Mouse (Mus musculus): ENCODE data around the gene Dpp6. TPM values are rescaled to one million over a fixed set of nuclear protein-coding genes. Genes with fewer than 3 reads are reported as not detected.

Dpp6 gene
- total and polyA plus RNA-seq, 3 experiments: not detected

DNA sequence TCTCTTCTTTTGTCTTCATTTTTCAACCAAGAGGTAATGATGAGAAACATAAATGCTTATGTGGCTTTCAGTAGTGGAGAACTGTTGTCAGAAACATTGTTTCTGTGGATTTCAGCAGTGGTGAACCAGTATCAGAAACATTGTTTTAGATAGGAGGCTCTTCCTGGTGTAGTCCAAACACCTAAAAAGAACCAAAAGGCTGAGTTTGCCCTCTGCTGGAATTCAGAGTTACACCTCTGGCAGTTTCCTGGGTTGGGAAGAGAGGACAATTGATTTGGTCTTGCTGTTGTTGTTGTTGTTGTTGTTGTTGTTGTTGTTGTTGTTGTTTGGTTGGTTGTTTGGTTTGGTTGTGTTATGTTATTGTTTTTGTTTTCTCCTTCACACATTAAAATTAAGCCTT is 58.4 kb downstream of the Dpp6 start:
- no peaks in the 10 kb centered on the region for H3K9me3 ChIP-seq (replicated peaks; ENCODE audit: insufficient read depth, low read length)
- DNase-seq (ENCODE audit: low read depth, low spot score): no peak
- H3K4me3 ChIP-seq (ENCODE audit: control insufficient read depth in 1 of 2, insufficient read depth in 1 of 2, low read depth in 2 of 2, low read length in 2 of 2): no peak overlapping the region
- H3K27ac ChIP-seq (ENCODE audit: control insufficient read depth, low read depth, low read length): no peak overlapping the region
- no peaks in the 10 kb centered on the region for H3K36me3 ChIP-seq (ENCODE audit: control insufficient read depth in 1 of 2, insufficient read depth in 2 of 2, low read length in 2 of 2)
- H3K27me3 ChIP-seq (ENCODE audit: control insufficient read depth in 1 of 2, insufficient read depth in 2 of 2, low read length in 2 of 2): no peaks in the 10 kb centered on the region
- TF ChIP-seq MXI1 (IDR thresholded peaks at IDR 0.05; ENCODE audit: low read depth, low read length) (no peak), MAX (IDR thresholded peaks at IDR 0.05; ENCODE audit: low read length) (no peak), ZKSCAN1 (IDR thresholded peaks at IDR 0.05; ENCODE audit: low read depth, low read length) (no peak)
- H3K9ac ChIP-seq (ENCODE audit: control insufficient read depth, low read depth, low read length, poor library complexity, severe bottlenecking): no peak overlapping the region
- H3K79me2 ChIP-seq (ENCODE audit: control insufficient read depth, insufficient read depth, low read length, poor library complexity): no peaks in the 10 kb centered on the region
- H3K4me1 ChIP-seq (ENCODE audit: control insufficient read depth in 1 of 2, insufficient read depth in 2 of 2, low read length in 2 of 2): no peaks in the 10 kb centered on the region

DNA sequence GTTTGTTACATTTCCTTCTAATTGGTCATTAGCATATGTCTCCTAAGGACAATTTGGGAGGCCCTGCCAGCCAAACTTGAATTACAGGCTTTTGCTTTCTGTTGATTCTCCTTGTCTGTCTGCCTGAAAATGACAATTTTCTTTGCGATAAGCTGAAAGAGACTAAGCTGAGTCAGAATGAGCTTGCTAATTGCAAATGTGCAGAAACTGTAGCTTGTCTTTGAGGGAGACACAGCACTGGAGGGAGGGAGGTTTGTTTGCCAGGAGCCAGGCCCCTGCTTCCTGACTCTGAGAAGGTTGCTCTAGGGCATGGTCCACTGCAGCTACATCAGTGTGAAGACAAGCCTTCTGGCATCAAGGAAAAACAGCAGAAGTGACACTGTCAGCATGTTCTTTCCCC is 70.5 kb downstream of the Dpp6 start:
- no peaks in the 10 kb centered on the region for H3K9me3 ChIP-seq (replicated peaks; ENCODE audit: insufficient read depth, low read length)
- no peak overlapping the region for H3K4me3 ChIP-seq (ENCODE audit: control insufficient read depth in 1 of 2, insufficient read depth in 1 of 2, low read depth in 2 of 2, low read length in 2 of 2)
- no peak for DNase-seq (ENCODE audit: low read depth, low spot score)
- H3K27ac ChIP-seq (ENCODE audit: control insufficient read depth, low read depth, low read length): no peak overlapping the region
- no peak overlapping the region for H3K9ac ChIP-seq (ENCODE audit: control insufficient read depth, low read depth, low read length, poor library complexity, severe bottlenecking)
- H3K79me2 ChIP-seq (ENCODE audit: control insufficient read depth, insufficient read depth, low read length, poor library complexity): no peaks in the 10 kb centered on the region
- no peaks in the 10 kb centered on the region for H3K36me3 ChIP-seq (ENCODE audit: control insufficient read depth in 1 of 2, insufficient read depth in 2 of 2, low read length in 2 of 2)
- no peaks in the 10 kb centered on the region for H3K4me1 ChIP-seq (ENCODE audit: control insufficient read depth in 1 of 2, insufficient read depth in 2 of 2, low read length in 2 of 2)
- H3K27me3 ChIP-seq (ENCODE audit: control insufficient read depth in 1 of 2, insufficient read depth in 2 of 2, low read length in 2 of 2): no peaks in the 10 kb centered on the region
- TF ChIP-seq CTCF (IDR thresholded peaks at IDR 0.05 in 2 of 3, conservative IDR thresholded peaks at IDR 0.05 in 1 of 3; ENCODE audit: control insufficient read depth in 1 of 3, insufficient read depth in 1 of 3, low read depth in 2 of 3, low read length in 3 of 3, poor library complexity in 1 of 3, severe bottlenecking in 1 of 3): no peak
- no peak for TF ChIP-seq MXI1 (IDR thresholded peaks at IDR 0.05; ENCODE audit: low read depth, low read length)
- no peak for TF ChIP-seq ELF1 (IDR thresholded peaks at IDR 0.05; ENCODE audit: low read depth, low read length)
- TF ChIP-seq POLR2AphosphoS2 (IDR thresholded peaks at IDR 0.05; ENCODE audit: low read length): no peak
- no peak for TF ChIP-seq RAD21 (IDR thresholded peaks at IDR 0.05; ENCODE audit: low read depth, low read length)
- TF ChIP-seq SMC3 (IDR thresholded peaks at IDR 0.05; ENCODE audit: low read depth, low read length): no peak
- no peak for TF ChIP-seq ZMIZ1 (IDR thresholded peaks at IDR 0.05; ENCODE audit: low read depth, low read length)
- TF ChIP-seq E2F4 (IDR thresholded peaks at IDR 0.05; ENCODE audit: borderline replicate concordance, low read depth, low read length): no peak
- no peak for TF ChIP-seq MAX (IDR thresholded peaks at IDR 0.05; ENCODE audit: low read length)

DNA sequence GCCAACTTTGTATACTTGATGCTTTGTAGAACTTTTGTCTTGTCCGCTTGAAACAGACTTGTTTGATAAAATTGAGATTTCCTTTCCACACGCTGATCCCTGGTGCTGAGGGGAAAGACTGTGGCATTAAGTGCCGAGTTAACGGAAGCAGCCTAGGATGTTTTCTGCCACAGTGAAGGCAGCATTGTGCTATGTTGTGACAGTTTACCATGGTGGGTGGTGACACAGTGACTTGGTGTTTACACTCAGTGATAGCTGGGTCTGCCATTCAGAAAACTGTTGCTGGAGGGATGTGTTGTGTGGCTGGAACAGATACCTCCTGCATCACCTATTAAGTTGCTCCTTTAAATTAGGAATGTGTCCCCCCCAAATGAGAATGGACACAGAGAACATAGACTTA is 71.1 kb downstream of the Dpp6 start:
- H3K36me3 ChIP-seq (ENCODE audit: control insufficient read depth in 1 of 2, insufficient read depth in 2 of 2, low read length in 2 of 2): no peaks in the 10 kb centered on the region
- H3K4me1 ChIP-seq (ENCODE audit: control insufficient read depth in 1 of 2, insufficient read depth in 2 of 2, low read length in 2 of 2): no peaks in the 10 kb centered on the region
- no peaks in the 10 kb centered on the region for H3K9me3 ChIP-seq (replicated peaks; ENCODE audit: insufficient read depth, low read length)
- no peak for TF ChIP-seq CHD1 (IDR thresholded peaks at IDR 0.05; ENCODE audit: low read depth, low read length)
- TF ChIP-seq RAD21 (IDR thresholded peaks at IDR 0.05; ENCODE audit: low read depth, low read length): no peak
- TF ChIP-seq SMC3 (IDR thresholded peaks at IDR 0.05; ENCODE audit: low read depth, low read length): no peak
- no peak for TF ChIP-seq JUND (IDR thresholded peaks at IDR 0.05; ENCODE audit: low read depth, low read length)
- no peak for TF ChIP-seq BHLHE40 (IDR thresholded peaks at IDR 0.05; ENCODE audit: borderline replicate concordance, low read depth, low read length)
- TF ChIP-seq ZNF384 (IDR thresholded peaks at IDR 0.05; ENCODE audit: low read depth, low read length): no peak
- TF ChIP-seq MYB (IDR thresholded peaks at IDR 0.05; ENCODE audit: low read depth, low read length): no peak
- TF ChIP-seq MAX (IDR thresholded peaks at IDR 0.05; ENCODE audit: low read length): no peak
- no peak for TF ChIP-seq RCOR1 (IDR thresholded peaks at IDR 0.05; ENCODE audit: low read depth, low read length)
- TF ChIP-seq USF1 (IDR thresholded peaks at IDR 0.05; ENCODE audit: low read depth, low read length): no peak
- no peak for TF ChIP-seq TCF12 (IDR thresholded peaks at IDR 0.05; ENCODE audit: low read depth, low read length)
- TF ChIP-seq CHD2 (IDR thresholded peaks at IDR 0.05; ENCODE audit: low read length): no peak
- TF ChIP-seq UBTF (IDR thresholded peaks at IDR 0.05; ENCODE audit: borderline replicate concordance, insufficient read depth, low read depth, low read length): no peak
- TF ChIP-seq ZC3H11A (IDR thresholded peaks at IDR 0.05; ENCODE audit: low read depth, low read length): no peak
- TF ChIP-seq KAT2A (conservative IDR thresholded peaks at IDR 0.05; ENCODE audit: low read depth, low read length): no peak
- TF ChIP-seq ZKSCAN1 (IDR thresholded peaks at IDR 0.05; ENCODE audit: low read depth, low read length): no peak
- TF ChIP-seq MAZ (IDR thresholded peaks at IDR 0.05; ENCODE audit: low read depth, low read length): no peak
- no peak for TF ChIP-seq EP300 (IDR thresholded peaks at IDR 0.05; ENCODE audit: low read depth in 1 of 2, low read length in 2 of 2)
- no peak for TF ChIP-seq USF2 (IDR thresholded peaks at IDR 0.05; ENCODE audit: borderline replicate concordance in 1 of 2, insufficient read depth in 1 of 2, low read depth in 1 of 2, low read length in 2 of 2)
- TF ChIP-seq GABPA (IDR thresholded peaks at IDR 0.05; ENCODE audit: low read depth, low read length): no peak
- no peaks in the 10 kb centered on the region for H3K27me3 ChIP-seq (ENCODE audit: control insufficient read depth in 1 of 2, insufficient read depth in 2 of 2, low read length in 2 of 2)
- no peak overlapping the region for H3K27ac ChIP-seq (ENCODE audit: control insufficient read depth, low read depth, low read length)
- DNase-seq (ENCODE audit: low read depth, low spot score): no peak
- no peak overlapping the region for H3K4me3 ChIP-seq (ENCODE audit: control insufficient read depth in 1 of 2, insufficient read depth in 1 of 2, low read depth in 2 of 2, low read length in 2 of 2)
- no peak overlapping the region for H3K9ac ChIP-seq (ENCODE audit: control insufficient read depth, low read depth, low read length, poor library complexity, severe bottlenecking)
- no peaks in the 10 kb centered on the region for H3K79me2 ChIP-seq (ENCODE audit: control insufficient read depth, insufficient read depth, low read length, poor library complexity)

Data from MEL (cell line).